Mouse (Mus musculus) C3H10T1/2 (cell line): ENCODE results near the gene Ccdc43. TPM values are rescaled to one million over a fixed set of nuclear protein-coding genes. Genes with fewer than 3 reads are reported as not detected.

Experiments used
- polyA plus RNA-seq, 2 experiments: library from polyadenylated mRNA; unstranded; fragments of >200 nt; fragmentation: generic; extraction: Trizol; gene quantifications; one replicate each; pipeline ENCODE4 v1.2.1; 2012; ENCODE audit warnings: missing spikeins in 2 of 2

Ccdc43 gene
- polyA plus RNA-seq = 10 to 100 TPM in 1 of 2 experiments, 1 to 10 TPM in 1; 5.4 to 15.4 TPM

GRCm38 (mm10) chr11:102697338-102698017 lies at the start of gene Ccdc43:
Ccdc43 (minus strand) TSS chr11:102697782.

DNA sequence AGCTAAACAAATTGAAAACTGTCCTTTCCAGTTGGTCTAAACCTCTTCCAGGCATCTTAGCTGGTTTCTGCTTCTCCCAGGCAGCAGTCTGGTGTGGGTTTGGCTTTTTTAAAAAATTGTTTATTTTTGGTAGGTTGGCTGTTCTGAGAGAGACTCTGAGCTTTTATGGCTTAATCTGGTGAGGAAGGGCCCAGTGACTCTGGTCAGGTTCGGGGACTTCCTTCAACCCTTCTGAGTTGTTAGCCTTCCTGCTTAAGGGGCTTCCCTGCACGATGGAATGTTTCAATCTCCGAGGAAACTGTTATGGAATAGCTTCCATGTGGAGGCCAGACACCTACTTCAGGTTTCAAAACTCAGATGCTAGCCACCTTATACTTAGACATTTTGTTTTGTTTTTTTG lies 34.2 kb downstream of the Ccdc43 start, which contains the start of gene Meioc:
Gene Meioc (plus strand): TSS at position 301 of the 400 bp plus-strand sequence.

Other genes with a start within 250 kb of the Ccdc43 start
- 10 to 100 TPM in 1 of 2 experiments, 1 to 10 TPM in 1; 7.5 to 84.4 TPM for gene Itga2b, start 227.7 kb downstream of the Ccdc43 start, polyA plus RNA-seq
- gene Gpatch8, start 141.4 kb downstream of the Ccdc43 start, polyA plus RNA-seq = 10 to 100 TPM in 1 of 2 experiments, under 1 TPM in 1; 0.87 to 13.3 TPM
- under 1 TPM; 0.05 to 0.70 TPM for gene Gm11627, start 118.3 kb downstream of the Ccdc43 start, polyA plus RNA-seq
- 100 to 1,000 TPM in 1 of 2 experiments, 10 to 100 TPM in 1; 52.1 to 156 TPM for gene Fzd2, start 93.4 kb downstream of the Ccdc43 start, polyA plus RNA-seq
- gene Meioc, start 34.1 kb downstream of the Ccdc43 start, polyA plus RNA-seq = under 1 TPM in 1 of 2 experiments, not detected in 1; 0.02 TPM
- 1 to 10 TPM in 1 of 2 experiments, under 1 TPM in 1; 0.67 to 5.0 TPM for gene Adam11, start 63.7 kb upstream of the Ccdc43 start, polyA plus RNA-seq
- 10 to 100 TPM in 1 of 2 experiments, 1 to 10 TPM in 1; 5.0 to 31.8 TPM for gene Gjc1, start 121.9 kb upstream of the Ccdc43 start, polyA plus RNA-seq
- gene Higd1b, start 138.1 kb upstream of the Ccdc43 start, polyA plus RNA-seq = not detected
- gene Eftud2, start 183.2 kb upstream of the Ccdc43 start, polyA plus RNA-seq = 100 to 1,000 TPM; 148 to 318 TPM
- gene Ccdc103, start 183.4 kb upstream of the Ccdc43 start, polyA plus RNA-seq = 1 to 10 TPM; 1.9 to 3.8 TPM
- under 1 TPM; 0.02 to 0.04 TPM for gene Fam187a, start 187.4 kb upstream of the Ccdc43 start, polyA plus RNA-seq
- under 1 TPM; 0.05 to 0.38 TPM for gene Gfap, start 203.1 kb upstream of the Ccdc43 start, polyA plus RNA-seq
- 10 to 100 TPM; 23.2 to 40.7 TPM for gene Kif18b, start 227.3 kb upstream of the Ccdc43 start, polyA plus RNA-seq
- not detected for gene C1ql1, start 248.9 kb upstream of the Ccdc43 start, polyA plus RNA-seq